Mouse (Mus musculus): ENCODE results near the gene Ramp3. TPM values are rescaled to one million over a fixed set of nuclear protein-coding genes. Genes with fewer than 3 reads are reported as not detected.

Gene Ramp3
- polyA plus RNA-seq, 1 experiment from 2014 or later = 5.0 TPM

GRCm38 (mm10) chr11:6705516-6705915, 47.2 kb downstream of the Ramp3 start:
- peaks cover 22% of the 10 kb centered on the region for H3K9me3 ChIP-seq
- no peak for DNase-seq (ENCODE audit: low spot score)
- no peaks in the 10 kb centered on the region for H3K27me3 ChIP-seq (replicated peaks; ENCODE audit: low read depth, poor library complexity, severe bottlenecking)
- H3K27ac ChIP-seq (replicated peaks) = no peak overlapping the region
- H3K4me1 ChIP-seq = no peaks in the 10 kb centered on the region
- 86% methylated on average over 5 of the region's 5 CpGs for WGBS
- H3K4me3 ChIP-seq = no peak overlapping the region
- H3K36me3 ChIP-seq (replicated peaks) = no peaks in the 10 kb centered on the region

- Histone ChIP-seq H3K4me1 (no peaks in the 10 kb centered on the region), H3K27ac (replicated peaks) (no peak overlapping the region), H3K27me3 (replicated peaks; ENCODE audit: low read depth, poor library complexity, severe bottlenecking) (no peaks in the 10 kb centered on the region), H3K4me3 (no peak overlapping the region), H3K9me3 (peaks cover 18% of the 10 kb centered on the region), H3K36me3 (replicated peaks) (no peaks in the 10 kb centered on the region)
- WGBS = 92% methylated on average over 13 of the region's 13 CpGs
- no peak for DNase-seq (ENCODE audit: low spot score)
Measured at GRCm38 (mm10) chr11:6706796-6707195, 48.5 kb downstream of the Ramp3 start.

DNA sequence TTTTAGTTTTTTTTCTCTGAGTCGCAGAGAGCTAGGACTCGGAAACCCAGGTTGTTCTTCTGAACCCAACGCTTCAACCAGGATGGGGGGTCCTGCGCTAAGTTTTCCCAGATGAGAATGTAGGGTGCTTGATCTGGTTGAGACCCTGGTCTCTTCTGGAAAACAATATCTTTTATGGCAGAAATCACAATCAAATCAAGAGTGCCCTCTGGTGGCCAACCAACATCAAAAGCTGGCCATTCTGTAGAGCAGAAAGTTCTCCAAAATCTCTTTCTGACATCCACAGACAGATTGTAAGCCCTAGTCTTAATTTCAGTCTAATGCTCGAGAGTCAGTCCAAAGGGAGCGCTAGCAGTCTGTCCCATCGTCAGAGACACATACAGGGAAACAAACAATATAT, 50.1 kb downstream of the Ramp3 start:
- WGBS = 92% methylated on average over 7 of the region's 7 CpGs
- H3K27ac ChIP-seq (replicated peaks) = no peak overlapping the region
- peaks cover 18% of the 10 kb centered on the region for H3K9me3 ChIP-seq
- H3K27me3 ChIP-seq (replicated peaks; ENCODE audit: low read depth, poor library complexity, severe bottlenecking) = no peaks in the 10 kb centered on the region
- no peaks in the 10 kb centered on the region for H3K36me3 ChIP-seq (replicated peaks)
- no peak overlapping the region for H3K4me3 ChIP-seq
- no peak for DNase-seq (ENCODE audit: low spot score)
- H3K4me1 ChIP-seq = no peaks in the 10 kb centered on the region

- Histone ChIP-seq H3K27me3 (replicated peaks; ENCODE audit: low read depth, poor library complexity, severe bottlenecking) (no peaks in the 10 kb centered on the region), H3K27ac (replicated peaks) (no peak overlapping the region), H3K4me3 (no peak overlapping the region), H3K36me3 (replicated peaks) (no peaks in the 10 kb centered on the region), H3K4me1 (no peaks in the 10 kb centered on the region), H3K9me3 (peaks cover 18% of the 10 kb centered on the region)
- 78% methylated on average over 2 of the region's 2 CpGs for whole genome bisulfite sequencing
- DNase-seq (ENCODE audit: low spot score) = no peak
Measured at GRCm38 (mm10) chr11:6710409-6710808, 52.1 kb downstream of the Ramp3 start.

GRCm38 (mm10) chr11:6720746-6721145, 62.4 kb downstream of the Ramp3 start:
- H3K4me1 ChIP-seq = no peaks in the 10 kb centered on the region
- H3K9me3 ChIP-seq = no peaks in the 10 kb centered on the region
- H3K36me3 ChIP-seq (replicated peaks) = no peaks in the 10 kb centered on the region
- no peak overlapping the region for H3K4me3 ChIP-seq
- H3K27ac ChIP-seq (replicated peaks) = no peak overlapping the region
- no peak for DNase-seq (ENCODE audit: low spot score)
- 89% methylated on average over 5 of the region's 5 CpGs for WGBS
- H3K27me3 ChIP-seq (replicated peaks; ENCODE audit: low read depth, poor library complexity, severe bottlenecking) = no peaks in the 10 kb centered on the region

DNA sequence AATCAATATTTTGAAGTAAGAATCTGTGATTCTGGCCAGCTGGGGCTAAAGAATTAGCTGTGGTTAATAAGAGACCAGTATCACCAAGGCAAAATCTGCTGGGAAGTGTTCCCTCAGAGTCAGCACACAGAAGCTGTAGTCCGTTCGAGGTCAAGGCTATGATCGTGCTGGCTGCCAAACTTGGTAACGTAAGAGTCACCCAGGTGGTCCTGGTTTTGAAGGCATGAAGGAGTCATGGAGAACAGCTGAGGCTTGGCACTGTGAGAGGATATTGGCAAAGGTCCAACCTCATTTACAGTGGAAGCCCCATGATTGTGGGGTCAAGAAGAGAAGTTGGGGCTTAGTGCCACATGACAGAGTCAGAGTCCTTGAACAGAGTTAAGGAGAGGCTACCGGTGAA, 68.6 kb downstream of the Ramp3 start:
- H3K36me3 ChIP-seq (replicated peaks) = no peaks in the 10 kb centered on the region
- H3K4me3 ChIP-seq = no peak overlapping the region
- no peak overlapping the region for H3K27ac ChIP-seq (replicated peaks)
- 95% methylated on average over 5 of the region's 5 CpGs for WGBS
- no peaks in the 10 kb centered on the region for H3K4me1 ChIP-seq
- DNase-seq (ENCODE audit: low spot score) = no peak
- H3K9me3 ChIP-seq = no peaks in the 10 kb centered on the region
- H3K27me3 ChIP-seq (replicated peaks; ENCODE audit: low read depth, poor library complexity, severe bottlenecking) = no peaks in the 10 kb centered on the region

Other genes with a start within 250 kb of the Ramp3 start
- gene Ppia, start 243.1 kb upstream of the Ramp3 start, polyA plus RNA-seq (2016; fragmentation: Nextera tagmentation; extraction: Ambion mirVana) = 6,156 and 6,219 TPM in 2 replicates
- gene H2afv, start 214.1 kb upstream of the Ramp3 start, polyA plus RNA-seq (2016; fragmentation: Nextera tagmentation; extraction: Ambion mirVana) = 746 and 786 TPM in 2 replicates
- gene Purb, start 182.6 kb upstream of the Ramp3 start, polyA plus RNA-seq (2016; fragmentation: Nextera tagmentation; extraction: Ambion mirVana) = 17.5 and 17.7 TPM in 2 replicates
- gene Myo1g, start 137.6 kb upstream of the Ramp3 start, polyA plus RNA-seq (2016; fragmentation: Nextera tagmentation; extraction: Ambion mirVana) = 0.75 and 1.1 TPM in 2 replicates
- 109 and 114 TPM in 2 replicates for gene Ccm2, start 111.6 kb upstream of the Ramp3 start, polyA plus RNA-seq (2016; fragmentation: Nextera tagmentation; extraction: Ambion mirVana)
- gene Nacad, start 52.5 kb upstream of the Ramp3 start, polyA plus RNA-seq (2016; fragmentation: Nextera tagmentation; extraction: Ambion mirVana) = 9.8 and 10.5 TPM in 2 replicates
- 66.9 and 74.2 TPM in 2 replicates for gene Tbrg4, start 32.5 kb upstream of the Ramp3 start, polyA plus RNA-seq (2016; fragmentation: Nextera tagmentation; extraction: Ambion mirVana)
- not detected in 2 replicates for gene Wap, start 19.9 kb upstream of the Ramp3 start, polyA plus RNA-seq (2016; fragmentation: Nextera tagmentation; extraction: Ambion mirVana)
- gene Gm11983, start 179.1 kb downstream of the Ramp3 start, polyA plus RNA-seq (2016; fragmentation: Nextera tagmentation; extraction: Ambion mirVana) = not detected in 2 replicates